Mouse (Mus musculus): ENCODE measurements around the gene Cep112.
"Not testable (repeated sequence)": the region's sequence is repeated elsewhere in the genome, so short reads cannot be mapped to it uniquely, and the experiment has no call there.

Gene Cep112

DNA sequence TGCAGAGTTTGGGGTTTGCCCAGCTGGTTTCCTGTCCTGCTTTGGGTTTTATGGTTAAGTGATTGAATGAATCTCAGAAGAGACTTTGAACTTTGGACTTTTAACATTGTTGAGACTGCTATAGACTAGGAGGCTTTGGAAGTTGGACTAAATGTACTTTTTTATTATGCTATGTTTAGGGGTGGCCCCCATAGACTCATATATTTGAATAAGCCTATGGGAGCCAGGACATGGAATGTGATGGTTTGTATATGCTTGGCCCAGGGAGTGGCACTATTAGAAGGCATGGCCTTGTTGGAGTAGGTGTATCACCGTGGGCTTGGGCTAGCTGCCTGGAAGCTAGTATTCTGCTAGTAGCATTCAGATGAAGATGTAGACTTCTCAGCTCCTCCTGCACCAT, 446.3 kb downstream of the Cep112 start:
- DNase-seq (ENCODE audit: low read depth, low spot score), result not testable (repeated sequence)

GRCm38 (mm10) chr11:108871748-108872147, 446.8 kb downstream of the Cep112 start:
- DNase-seq (ENCODE audit: low read depth, low spot score), result no peak

DNA sequence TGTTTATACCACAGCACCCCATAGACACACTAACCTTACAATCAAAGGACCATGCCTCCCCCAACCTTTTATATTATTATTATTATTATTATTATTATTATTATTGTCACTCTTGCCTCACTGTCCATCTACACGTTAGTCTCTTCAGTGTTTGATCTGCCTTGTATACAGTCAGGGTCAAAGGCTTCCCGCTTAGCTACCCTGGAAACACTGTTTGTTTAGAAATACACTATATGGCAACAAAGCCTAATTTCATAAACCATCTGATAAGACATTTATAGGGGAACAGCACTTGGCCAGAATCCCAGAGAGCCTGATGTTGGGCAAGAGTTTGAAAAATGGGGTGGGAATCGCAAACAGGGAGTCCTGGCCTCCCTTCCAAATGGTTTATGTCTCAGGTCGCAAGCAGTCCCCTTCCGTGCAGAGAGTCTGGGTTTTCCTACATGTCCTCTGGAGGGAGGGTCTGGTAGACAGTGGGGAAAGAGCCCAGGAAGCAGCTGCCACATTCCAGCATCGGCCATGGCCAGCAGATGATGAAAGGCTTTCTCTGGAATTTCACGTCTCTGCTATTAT, 451.7 kb downstream of the Cep112 start:
- no peak for DNase-seq (ENCODE audit: low read depth, low spot score)

GRCm38 (mm10) chr11:108877520-108877919, 452.5 kb downstream of the Cep112 start:
- DNase-seq (ENCODE audit: low read depth, low spot score), result no peak

DNA sequence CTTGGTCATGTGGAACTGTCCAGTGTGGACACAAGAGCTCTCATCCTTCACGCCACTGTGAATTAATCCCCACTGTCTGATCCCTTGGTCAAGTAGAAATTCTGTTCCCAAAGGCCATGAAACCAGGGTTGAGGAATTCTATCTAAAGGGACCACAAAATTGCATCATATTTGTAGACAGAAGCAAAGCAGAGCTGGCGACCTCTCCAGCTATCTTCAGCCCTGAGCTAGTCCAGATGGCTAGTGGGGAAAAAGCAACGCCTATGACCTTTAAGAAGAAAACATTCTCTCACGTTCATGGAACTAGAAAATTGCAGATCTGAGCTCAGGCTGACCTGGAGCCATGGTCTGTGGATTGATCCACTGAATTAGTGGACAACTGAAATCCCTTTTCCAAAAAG, 455.6 kb downstream of the Cep112 start:
- DNase-seq (ENCODE audit: low read depth, low spot score), result no peak

GRCm38 (mm10) chr11:108881662-108882061, 456.7 kb downstream of the Cep112 start:
- DNase-seq (ENCODE audit: low read depth, low spot score), result no peak

- no peak for DNase-seq (ENCODE audit: low read depth, low spot score)
These were observed 460.4 kb downstream of the Cep112 start for GRCm38 (mm10) chr11:108885276-108885896.

DNA sequence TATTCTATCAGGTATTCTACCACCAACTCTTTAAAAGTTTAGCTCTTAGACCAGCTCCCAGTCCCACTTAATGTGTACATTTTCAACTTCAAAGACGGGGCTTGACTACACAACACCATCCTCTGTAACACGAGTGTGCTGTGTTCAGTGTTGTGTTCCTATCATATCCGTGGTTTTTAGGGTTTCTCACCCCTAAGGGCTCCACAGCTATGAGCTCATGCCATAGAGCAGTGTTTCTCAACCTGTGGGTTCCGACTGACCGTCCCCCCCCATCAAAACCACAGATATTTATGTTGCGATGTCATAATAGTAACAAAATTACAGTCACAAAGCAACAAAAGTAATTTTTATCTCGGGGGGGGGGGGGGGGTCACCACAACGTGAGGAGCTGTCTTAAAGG, 461.1 kb downstream of the Cep112 start:
- DNase-seq (ENCODE audit: low read depth, low spot score), result no peak

DNA sequence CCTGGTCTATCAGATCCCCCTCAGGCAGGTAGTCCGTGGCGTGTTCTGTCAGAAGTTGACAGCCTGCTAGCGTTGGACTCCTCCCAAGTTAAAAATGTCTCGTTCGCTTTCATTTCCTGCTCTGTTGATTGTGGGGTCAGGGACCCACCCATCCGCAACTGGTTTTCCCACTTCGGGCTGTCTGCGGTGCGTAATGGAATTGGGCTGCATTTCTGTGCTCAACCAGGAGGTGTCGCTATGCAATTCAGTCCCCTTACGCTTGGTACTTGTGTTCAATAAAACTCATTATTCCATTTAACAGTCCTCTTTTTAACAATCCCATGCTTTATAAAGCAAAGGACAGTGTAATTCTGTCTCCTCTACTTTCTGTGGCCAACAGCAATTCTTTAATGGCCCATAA, 464.1 kb downstream of the Cep112 start:
- no peak for DNase-seq (ENCODE audit: low read depth, low spot score)

DNA sequence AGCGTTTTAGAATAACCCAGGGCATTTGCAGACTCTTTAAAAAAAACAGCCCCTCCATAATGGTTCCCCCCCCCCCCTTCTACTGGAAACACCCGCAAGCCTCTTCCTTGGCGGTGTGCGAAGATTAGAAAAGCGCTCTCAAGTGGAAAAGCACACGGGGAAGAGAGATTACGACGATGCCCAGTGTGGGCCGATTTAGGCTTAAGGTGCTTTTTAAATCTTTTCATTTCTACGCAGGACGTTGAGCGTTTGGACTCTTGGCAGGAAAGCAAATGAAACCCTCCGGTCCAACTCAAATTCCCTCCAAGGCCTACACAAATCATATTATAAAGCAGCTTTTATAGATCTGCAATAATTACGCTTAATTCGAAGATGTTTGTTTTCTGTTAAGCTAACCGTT, 465.6 kb downstream of the Cep112 start:
- no peak for DNase-seq (ENCODE audit: low read depth, low spot score)

DNA sequence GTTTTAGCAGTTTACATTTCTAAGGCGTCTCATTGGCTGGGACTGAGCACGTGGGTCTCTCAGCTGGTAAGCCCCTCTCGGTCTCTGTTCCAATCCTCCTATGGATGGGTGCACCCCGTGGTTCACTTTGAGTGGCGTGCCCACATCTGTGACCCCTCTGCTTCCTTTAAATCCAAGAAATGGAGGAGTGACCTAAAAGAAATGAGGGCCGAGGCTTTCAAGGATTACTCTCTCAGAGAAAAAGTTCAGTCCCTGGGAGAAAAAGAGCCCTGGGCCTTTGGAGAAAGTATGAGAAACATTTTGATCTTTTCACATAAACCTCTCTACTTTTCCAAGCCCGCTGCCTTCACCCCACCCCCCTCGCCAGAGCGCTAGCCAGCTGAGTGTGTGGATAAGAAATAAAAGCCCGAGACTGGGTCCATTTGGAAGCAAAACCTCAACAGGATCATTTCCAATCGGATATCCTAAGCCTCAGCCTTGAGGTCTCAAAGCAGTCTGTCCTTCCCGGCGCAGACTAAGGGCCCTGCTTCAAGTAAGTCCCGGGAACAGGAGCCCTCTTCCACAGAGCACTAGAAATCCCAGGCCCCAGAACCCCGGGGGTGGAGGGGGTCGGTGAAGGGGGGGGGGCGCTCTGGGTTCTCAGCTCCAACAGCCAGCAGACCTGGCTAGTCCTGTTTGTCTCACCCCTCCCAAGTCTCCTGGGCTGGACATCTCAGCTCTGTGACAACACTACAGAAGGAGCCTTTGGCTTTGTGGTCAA, 466.3 kb downstream of the Cep112 start:
- DNase-seq (ENCODE audit: low read depth, low spot score), result no peak

GRCm38 (mm10) chr11:108891871-108892380, 466.9 kb downstream of the Cep112 start:
- no peak for DNase-seq (ENCODE audit: low read depth, low spot score)

- DNase-seq (ENCODE audit: low read depth, low spot score), result no peak
These were observed 467.4 kb downstream of the Cep112 start for GRCm38 (mm10) chr11:108892406-108892805.

- no peak for DNase-seq (ENCODE audit: low read depth, low spot score)
These were observed 468.3 kb downstream of the Cep112 start for GRCm38 (mm10) chr11:108893232-108893790.

GRCm38 (mm10) chr11:108893855-108894510, 469.0 kb downstream of the Cep112 start:
- no peak for DNase-seq (ENCODE audit: low read depth, low spot score)

- DNase-seq (ENCODE audit: low read depth, low spot score), result no peak
These were observed 472.0 kb downstream of the Cep112 start for GRCm38 (mm10) chr11:108897034-108897433.

- no peak for DNase-seq (ENCODE audit: low read depth, low spot score)
These were observed 473.1 kb downstream of the Cep112 start for GRCm38 (mm10) chr11:108898063-108898462.

DNA sequence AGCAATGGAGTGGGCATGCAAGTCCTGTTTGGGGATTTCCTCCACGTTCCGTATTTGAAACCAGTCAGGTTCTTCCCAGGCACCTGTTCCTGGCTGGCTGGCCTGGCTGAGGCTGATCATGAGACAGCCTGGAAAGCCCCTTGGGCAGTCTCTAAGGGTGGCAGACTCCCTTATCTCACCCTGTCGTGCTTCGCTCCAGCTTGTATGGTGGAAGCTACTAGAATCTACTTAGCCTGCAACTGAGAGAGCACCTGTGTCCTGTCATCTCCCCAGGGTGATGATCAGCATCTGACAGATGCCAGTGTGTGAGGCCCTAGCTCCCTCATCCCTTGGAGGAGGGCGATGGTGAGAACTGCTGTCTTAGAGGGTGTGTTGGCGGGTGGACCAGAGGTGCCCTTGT, 473.5 kb downstream of the Cep112 start:
- DNase-seq (ENCODE audit: low read depth, low spot score), result no peak

DNA sequence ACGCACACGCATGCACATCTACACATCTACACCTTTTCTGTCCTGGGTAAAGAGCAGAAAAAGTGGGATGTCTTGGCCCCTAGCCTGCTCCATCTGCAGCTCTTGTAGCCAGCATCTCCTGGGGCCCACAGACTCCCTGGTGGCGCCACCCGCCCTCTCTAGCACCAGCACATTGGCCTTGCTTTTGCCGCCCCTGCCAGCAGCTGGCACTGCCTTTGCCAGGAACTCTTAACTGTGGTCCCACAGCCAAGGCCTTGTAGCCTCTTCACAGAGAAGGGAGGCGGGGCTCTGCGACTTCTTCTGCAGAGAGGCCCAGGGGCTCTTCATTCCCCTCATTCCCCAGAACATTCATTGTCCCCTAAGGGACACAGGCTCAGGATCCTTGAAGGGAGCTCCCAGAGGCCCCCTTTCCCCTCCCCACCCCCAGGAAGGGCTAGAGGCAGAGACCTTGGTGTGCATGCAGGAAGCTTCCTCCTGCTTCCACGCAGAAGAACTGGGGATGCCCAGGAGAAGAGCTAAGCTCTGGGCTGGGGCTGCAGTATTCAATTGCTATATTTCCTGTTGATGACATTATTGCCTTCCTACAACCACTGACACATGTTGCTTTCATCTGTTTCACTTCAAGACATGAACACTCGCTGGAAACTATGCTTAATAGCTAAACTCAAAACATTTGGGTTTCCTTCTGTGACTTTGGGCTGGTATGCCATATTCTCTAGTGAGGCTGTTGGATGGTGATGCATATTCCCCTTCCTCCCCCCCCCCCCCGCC, 475.9 kb downstream of the Cep112 start:
- no peak for DNase-seq (ENCODE audit: low read depth, low spot score)

DNA sequence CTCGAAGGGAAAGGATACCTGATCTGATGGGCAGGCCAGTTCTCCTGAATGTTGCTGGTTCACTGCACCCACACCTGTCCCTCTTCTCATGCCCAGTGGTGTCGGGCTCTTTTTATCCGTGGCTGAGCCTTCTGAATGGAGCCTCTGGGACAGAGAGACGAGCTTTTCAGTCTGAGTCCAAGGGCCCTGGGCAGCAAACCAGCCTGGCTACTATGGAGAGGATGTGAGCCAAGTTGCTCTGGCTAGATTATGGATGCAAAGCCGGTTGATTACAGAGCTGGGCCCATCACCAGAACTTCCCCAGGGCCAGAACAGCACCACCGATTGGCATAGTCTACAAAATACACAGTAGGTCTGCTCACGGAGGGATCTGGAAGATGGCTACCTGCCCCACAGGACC, 476.7 kb downstream of the Cep112 start:
- no peak for DNase-seq (ENCODE audit: low read depth, low spot score)

DNA sequence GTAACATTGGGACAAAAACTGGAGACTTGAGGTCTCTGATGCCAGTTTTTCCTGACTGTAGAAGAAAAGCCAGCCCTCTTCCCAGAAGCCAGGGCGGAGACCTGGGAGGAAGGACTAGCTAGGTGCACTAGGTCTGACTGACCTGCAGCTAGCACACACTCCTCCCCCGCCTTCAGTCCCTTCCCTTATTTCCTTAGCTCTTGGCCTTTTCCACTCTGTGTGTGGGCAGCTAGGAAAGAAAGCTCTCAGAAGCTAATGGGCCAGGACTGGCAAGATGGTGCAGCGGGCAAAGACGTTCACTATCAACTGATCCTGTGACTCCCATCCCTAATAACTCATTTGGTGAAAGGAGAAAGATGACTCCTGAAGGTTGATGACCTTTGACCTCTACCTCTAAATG, 477.3 kb downstream of the Cep112 start:
- DNase-seq (ENCODE audit: low read depth, low spot score), result no peak
